Mouse (Mus musculus) embryo, embryonic 10.5 days (tissue): ENCODE results near the gene Itga2b.

Experiments
- DNase-seq: peaks from one replicate; pipeline ENCODE4 v3.0.0-alpha.2; 2015; ENCODE audit warnings: low spot score

Itga2b gene

GRCm38 (mm10) chr11:102435754-102436470 is 34.0 kb downstream of the Itga2b start:
- no peak for DNase-seq

GRCm38 (mm10) chr11:102434816-102435705 is 34.9 kb downstream of the Itga2b start:
- no peak for DNase-seq

- peak; percentile 97 for DNase-seq
Measured at GRCm38 (mm10) chr11:102434406-102434805, 35.5 kb downstream of the Itga2b start.

GRCm38 (mm10) chr11:102433866-102434265 is 36.1 kb downstream of the Itga2b start:
- DNase-seq: no peak

GRCm38 (mm10) chr11:102432896-102433295 is 37.0 kb downstream of the Itga2b start:
- no peak for DNase-seq

GRCm38 (mm10) chr11:102432115-102432843 is 37.6 kb downstream of the Itga2b start:
- DNase-seq: no peak

GRCm38 (mm10) chr11:102431728-102432114 is 38.2 kb downstream of the Itga2b start:
- DNase-seq: no peak

GRCm38 (mm10) chr11:102431018-102431645 is 38.8 kb downstream of the Itga2b start:
- DNase-seq: peak; percentile 94

- peak; percentile 97 for DNase-seq
Measured at GRCm38 (mm10) chr11:102430121-102431017, 39.6 kb downstream of the Itga2b start, which contains the start of gene Grn. Grn (plus strand) TSS chr11:102430315.

GRCm38 (mm10) chr11:102429551-102429950 is 40.4 kb downstream of the Itga2b start:
- no peak for DNase-seq

- DNase-seq: no peak
Measured at GRCm38 (mm10) chr11:102428981-102429540, 40.9 kb downstream of the Itga2b start.

GRCm38 (mm10) chr11:102425555-102426316 is 44.2 kb downstream of the Itga2b start:
- no peak for DNase-seq

GRCm38 (mm10) chr11:102424666-102425065 is 45.3 kb downstream of the Itga2b start:
- DNase-seq: no peak

- no peak for DNase-seq
Measured at GRCm38 (mm10) chr11:102421559-102421958, 48.4 kb downstream of the Itga2b start.

- no peak for DNase-seq
Measured at GRCm38 (mm10) chr11:102418887-102419286, 51.0 kb downstream of the Itga2b start.

- DNase-seq: no peak
Measured at GRCm38 (mm10) chr11:102417160-102417559, 52.8 kb downstream of the Itga2b start.

GRCm38 (mm10) chr11:102415034-102415802 is 54.7 kb downstream of the Itga2b start:
- DNase-seq: no peak

GRCm38 (mm10) chr11:102413059-102413458 is 56.9 kb downstream of the Itga2b start:
- no peak for DNase-seq

GRCm38 (mm10) chr11:102411704-102412103 is 58.2 kb downstream of the Itga2b start:
- DNase-seq: peak; percentile 97
